Mouse (Mus musculus) duodenum, adult 2 months (tissue): ENCODE data around the gene Vmn2r92. TPM values are rescaled to one million over a fixed set of nuclear protein-coding genes. Genes with fewer than 3 reads are reported as not detected.

Experiments used
- polyA plus RNA-seq: library from polyadenylated mRNA; depleted of rRNA; stranded (reverse); fragments of >200 nt; gene quantifications from 2 replicates; pipeline ENCODE4 v1.2.3, GENCODE M21; 2012; ENCODE audit warnings: low replicate concordance; rRNA removed

The Vmn2r92 gene
- not detected in 2 replicates for polyA plus RNA-seq

DNA sequence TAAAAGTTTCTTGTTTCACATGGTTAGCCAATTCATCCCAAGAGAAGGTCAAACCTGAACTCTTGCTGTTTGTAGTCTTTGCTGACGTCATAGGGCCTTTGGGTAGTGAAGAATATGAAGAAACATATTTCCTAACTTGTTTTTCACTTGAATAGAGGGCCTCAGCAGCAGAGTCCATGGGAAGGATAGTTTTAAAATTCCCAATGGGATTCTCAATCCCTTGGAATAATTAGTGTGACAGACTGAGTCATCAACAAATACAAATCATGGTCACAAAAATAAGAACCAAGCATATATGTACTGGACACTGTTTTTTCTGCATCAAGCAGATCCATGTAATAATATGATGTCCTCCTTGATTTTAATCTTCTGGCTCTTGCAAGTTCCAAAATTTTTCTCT, at the start of gene Vmn2r92:
Gene Vmn2r92 (plus strand): TSS at position 301 of the 400 bp plus-strand sequence.

Other genes with a start within 250 kb of the Vmn2r92 start
- not detected in 2 replicates for gene Fpr-rs4, start 130.2 kb upstream of the Vmn2r92 start, polyA plus RNA-seq
- not detected in 2 replicates for gene Vmn2r124, start 102.5 kb upstream of the Vmn2r92 start, polyA plus RNA-seq
- not detected in 2 replicates for gene Vmn2r91, start 66.9 kb upstream of the Vmn2r92 start, polyA plus RNA-seq
- not detected in 2 replicates for gene Vmn2r94, start 125.9 kb downstream of the Vmn2r92 start, polyA plus RNA-seq
- not detected in 2 replicates for gene Vmn2r93, start 146.2 kb downstream of the Vmn2r92 start, polyA plus RNA-seq